Mouse (Mus musculus): ENCODE measurements around the gene Arhgef33.

The Arhgef33 gene

GRCm38 (mm10) chr17:80446470-80446869, 139.3 kb downstream of the Arhgef33 start:
- no peak for DNase-seq (ENCODE audit: low spot score)
